Mouse (Mus musculus): ENCODE measurements around the gene Clca4b.

DNA sequence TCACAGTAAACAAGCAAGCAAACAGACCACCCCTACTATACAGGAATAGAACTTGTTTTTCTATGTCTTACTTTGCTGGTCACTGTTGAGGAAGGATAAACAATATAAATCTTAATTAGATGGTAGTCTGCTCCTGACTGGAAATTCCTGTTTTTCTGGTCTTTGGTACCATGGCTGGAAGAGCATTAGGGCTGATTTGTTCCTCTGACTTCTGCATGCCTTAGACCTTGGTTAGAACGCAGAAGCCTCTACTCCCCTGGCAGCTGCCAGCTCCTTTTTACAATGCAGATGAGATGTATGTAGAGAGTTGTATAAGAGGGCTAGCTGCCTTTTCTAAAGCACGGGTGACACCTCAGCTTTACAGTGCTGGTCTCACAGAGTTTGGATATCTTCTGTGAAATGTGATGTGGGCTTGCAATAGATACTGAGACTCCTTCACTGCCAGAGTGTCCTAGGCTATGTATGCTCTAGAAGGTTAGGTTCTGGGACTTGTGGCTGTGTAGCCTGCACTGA lies 42.0 kb downstream of the Clca4b start:
- no peak for TF ChIP-seq CTCF (IDR thresholded peaks at IDR 0.05; ENCODE audit: control insufficient read depth, insufficient read depth, insufficient read length)
- TF ChIP-seq MYOD1 (IDR thresholded peaks at IDR 0.05; ENCODE audit: control insufficient read depth, insufficient read length, low read depth) = no peak
- no peak for TF ChIP-seq CEBPB (IDR thresholded peaks at IDR 0.05; ENCODE audit: low read depth)

Data from C2C12 (cell line).